Mouse (Mus musculus): ENCODE measurements around the gene Fzd10. TPM values are rescaled to one million over a fixed set of nuclear protein-coding genes. Genes with fewer than 3 reads are reported as not detected.

Gene Fzd10
- total RNA-seq, 4 experiments from 2014 or later = 0.47 to 0.86 (median 0.67) TPM

GRCm38 (mm10) chr5:128601036-128602019 is 684 bp downstream of the Fzd10 start:
- DNase-seq (ENCODE audit: low spot score in 2 of 2) = no peak

GRCm38 (mm10) chr5:128603693-128604092 is 3.0 kb downstream of the Fzd10 start:
- DNase-seq (ENCODE audit: low spot score in 2 of 2) = no peak

- DNase-seq (ENCODE audit: low spot score in 2 of 2) = no peak
Observed at GRCm38 (mm10) chr5:128606596-128606995, 6.0 kb downstream of the Fzd10 start.

DNA sequence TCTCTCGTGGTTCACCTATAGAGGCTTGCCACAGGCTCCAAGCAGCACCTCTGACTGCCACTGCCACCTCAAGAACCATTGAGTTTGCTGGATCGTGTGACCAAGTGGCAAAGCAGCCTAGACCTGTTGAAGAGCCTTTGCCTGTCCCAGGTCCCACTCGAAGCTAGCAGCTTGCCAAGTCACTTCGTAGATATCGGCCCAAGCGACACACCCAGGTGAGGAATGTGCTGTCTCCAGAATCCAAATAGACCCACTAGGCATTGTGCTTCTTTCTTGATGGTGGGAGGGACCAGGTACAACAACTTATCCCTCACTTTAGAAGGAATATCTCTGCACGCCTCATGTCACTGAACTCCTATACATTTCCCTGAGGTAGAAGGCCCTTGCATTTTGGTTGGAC is 8.4 kb downstream of the Fzd10 start:
- no peak for DNase-seq (ENCODE audit: low spot score in 2 of 2)

GRCm38 (mm10) chr5:128617621-128618020 is 17.0 kb downstream of the Fzd10 start:
- no peak for DNase-seq (ENCODE audit: low spot score in 2 of 2)

DNA sequence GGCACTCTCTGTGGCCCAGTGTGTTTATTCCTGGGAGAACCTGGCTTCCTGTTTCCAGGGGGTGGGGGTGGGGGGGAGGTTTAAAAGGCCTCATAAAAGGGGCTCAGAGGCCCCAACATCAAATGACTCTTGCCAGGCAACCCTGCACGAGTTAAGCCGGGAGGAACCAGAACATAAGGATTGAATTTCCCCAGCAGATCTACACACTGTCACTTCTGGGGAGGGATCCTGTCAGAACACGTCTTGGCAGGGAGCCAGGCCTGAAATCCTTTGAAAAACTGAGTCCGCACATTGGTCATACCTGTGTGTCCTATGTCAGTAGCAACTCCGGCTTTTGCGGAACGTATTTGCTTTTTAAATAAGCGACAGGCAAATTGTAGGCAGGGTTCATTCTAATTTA is 19.3 kb downstream of the Fzd10 start:
- DNase-seq (ENCODE audit: low spot score in 2 of 2) = no peak

DNA sequence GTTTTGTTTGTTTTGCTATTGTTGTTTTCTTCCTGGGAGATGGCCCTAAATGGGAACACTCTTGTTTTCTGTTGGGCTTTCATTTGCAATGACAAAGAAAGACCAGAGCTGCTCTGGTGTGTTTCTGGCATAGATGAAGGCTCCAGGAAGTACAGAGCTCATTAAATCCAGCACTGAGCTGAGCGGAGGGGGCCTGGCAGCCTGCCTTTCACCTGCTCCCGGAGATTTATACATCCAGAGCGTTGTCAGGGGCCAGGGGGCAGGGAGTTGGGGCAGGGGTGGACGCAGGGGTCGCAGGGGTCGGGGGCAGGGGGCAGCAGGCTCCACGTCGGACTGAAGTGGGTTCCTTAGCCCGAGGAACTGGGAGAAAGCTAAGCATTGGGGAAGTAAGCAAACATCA is 19.8 kb downstream of the Fzd10 start:
- no peak for DNase-seq (ENCODE audit: low spot score in 2 of 2)

- DNase-seq (ENCODE audit: low spot score in 2 of 2) = no peak
Observed at GRCm38 (mm10) chr5:128627763-128628162, 27.1 kb downstream of the Fzd10 start.

DNA sequence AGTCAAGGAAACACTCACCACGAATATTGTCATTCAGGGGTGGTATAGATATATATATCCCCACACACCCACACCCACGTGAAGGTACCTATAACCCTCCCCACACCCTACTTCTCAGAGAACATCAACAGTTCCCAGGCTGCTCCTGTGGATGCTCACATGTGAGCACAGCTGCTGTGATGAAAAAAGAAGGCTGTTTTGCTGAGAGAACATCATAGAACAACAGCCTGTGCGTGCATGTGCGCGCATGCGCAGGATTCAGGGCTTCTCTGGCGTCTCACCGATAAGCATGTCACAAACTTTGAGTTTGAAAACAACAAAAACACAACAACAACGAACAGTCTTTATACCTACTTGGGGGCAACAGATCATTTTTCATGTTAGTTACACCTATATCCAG is 36.0 kb downstream of the Fzd10 start:
- DNase-seq (ENCODE audit: low spot score in 2 of 2) = no peak

DNA sequence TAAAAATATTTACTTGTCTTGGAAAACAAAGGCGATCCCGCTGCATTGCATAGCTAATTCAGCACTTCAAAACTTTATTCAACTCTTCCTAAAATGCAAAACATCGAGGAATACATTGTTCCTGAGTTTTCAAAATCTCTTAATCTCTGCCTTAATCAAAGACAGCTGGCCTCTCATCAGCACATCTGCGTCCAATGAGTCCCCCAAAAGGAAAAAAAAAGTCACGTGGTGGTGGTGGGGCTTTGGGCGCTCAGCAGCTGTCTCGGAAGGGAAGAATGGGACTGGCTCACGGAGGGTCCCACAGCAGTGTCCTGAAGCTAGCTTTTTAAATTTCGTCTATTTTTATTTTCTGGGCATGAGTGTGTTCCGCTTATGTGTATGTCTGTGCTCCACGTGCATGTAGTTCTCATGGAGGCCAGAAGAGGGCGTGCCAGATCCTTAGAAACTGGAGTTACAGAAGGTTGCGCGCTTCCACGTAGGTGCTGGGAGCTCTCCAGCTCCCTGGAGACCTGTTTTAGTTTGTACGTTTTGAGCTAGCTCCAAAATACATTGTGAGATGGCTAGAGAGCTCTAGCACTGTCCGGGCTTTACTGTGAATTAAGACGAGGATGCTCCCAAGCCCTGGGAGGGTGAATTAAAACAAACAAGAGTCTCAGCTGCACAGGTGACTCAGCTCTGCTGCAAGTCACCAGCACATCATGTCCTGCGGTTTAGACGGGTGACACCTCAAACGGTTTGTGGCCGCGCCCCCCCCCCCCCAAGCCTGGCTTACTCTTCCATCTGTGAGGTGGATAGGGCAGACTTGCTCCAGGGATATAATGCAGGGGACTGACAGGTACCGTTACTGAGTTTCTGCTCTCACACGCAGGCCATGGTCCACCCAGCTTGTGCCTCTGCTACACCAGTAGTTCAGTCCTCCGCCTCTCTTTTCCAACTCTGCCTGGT is 36.7 kb downstream of the Fzd10 start:
- no peak for DNase-seq (ENCODE audit: low spot score in 2 of 2)

DNA sequence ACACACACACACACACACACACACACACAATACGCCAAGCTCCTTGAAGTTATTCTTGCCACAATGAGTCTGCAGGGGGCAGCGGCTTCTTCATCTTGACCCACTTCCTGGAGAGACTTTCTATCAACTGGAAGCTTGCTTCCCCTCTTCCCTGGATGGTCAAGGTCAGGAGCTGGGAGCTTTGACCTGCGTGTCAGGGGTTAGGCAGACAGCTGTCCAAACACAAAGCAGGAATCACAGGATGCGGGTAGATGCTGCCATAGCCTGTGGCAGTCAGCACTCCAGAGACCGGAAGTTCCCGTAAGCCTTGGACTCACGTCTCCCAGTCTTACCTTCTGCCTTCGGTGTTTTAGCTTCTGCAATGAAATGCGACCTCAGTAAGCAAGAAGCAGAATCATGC is 38.1 kb downstream of the Fzd10 start:
- DNase-seq (ENCODE audit: low spot score in 2 of 2) = no peak

DNA sequence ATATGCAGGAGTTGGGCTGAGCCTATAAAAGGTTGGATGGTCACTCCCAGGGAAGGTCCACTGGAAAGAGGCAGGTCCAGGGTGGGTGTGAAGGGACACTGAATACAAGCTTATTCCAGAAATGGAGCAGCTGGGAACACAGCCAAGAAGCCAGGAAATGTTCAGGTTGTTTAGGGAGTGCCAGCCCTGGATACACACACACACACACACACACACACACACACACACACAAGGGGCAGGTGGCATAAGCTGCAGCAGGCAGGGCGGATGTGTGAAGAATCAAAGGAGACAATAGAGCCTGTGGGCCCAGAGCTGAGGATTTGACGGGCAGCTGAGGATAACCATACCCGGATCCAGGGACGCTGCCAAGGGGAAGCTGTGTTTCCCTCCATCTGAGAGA is 42.4 kb downstream of the Fzd10 start:
- no peak for DNase-seq (ENCODE audit: low spot score in 2 of 2)

- DNase-seq (ENCODE audit: low spot score in 2 of 2) = no peak
Observed at GRCm38 (mm10) chr5:128645720-128646119, 45.1 kb downstream of the Fzd10 start.

- no peak for DNase-seq (ENCODE audit: low spot score in 2 of 2)
Observed at GRCm38 (mm10) chr5:128646286-128646685, 45.6 kb downstream of the Fzd10 start.

DNA sequence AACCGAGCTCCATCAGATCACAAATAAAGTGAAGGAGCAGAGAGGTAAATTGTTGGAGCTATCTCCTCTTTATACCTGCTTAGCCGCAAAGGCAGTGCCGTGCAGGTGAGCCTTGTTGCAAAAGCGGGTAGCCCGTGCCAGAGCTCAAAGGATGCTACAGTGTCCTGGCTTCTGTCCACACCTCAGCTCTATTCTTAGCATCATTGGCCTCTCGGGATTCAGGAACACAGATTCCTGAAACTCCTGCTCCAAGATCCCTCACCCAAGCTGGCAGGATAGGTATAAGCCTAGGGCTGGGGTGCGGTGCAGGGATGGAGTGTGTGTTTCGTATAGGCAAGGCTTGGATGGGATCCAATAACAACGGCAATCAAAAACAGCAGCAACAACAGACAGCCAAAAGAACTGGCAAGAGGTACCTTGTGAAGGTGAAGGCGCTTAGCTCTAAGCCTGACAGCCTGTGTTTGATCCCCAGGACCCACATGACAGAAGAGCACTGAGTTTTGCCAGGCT is 46.6 kb downstream of the Fzd10 start:
- no peak for DNase-seq (ENCODE audit: low spot score in 2 of 2)

DNA sequence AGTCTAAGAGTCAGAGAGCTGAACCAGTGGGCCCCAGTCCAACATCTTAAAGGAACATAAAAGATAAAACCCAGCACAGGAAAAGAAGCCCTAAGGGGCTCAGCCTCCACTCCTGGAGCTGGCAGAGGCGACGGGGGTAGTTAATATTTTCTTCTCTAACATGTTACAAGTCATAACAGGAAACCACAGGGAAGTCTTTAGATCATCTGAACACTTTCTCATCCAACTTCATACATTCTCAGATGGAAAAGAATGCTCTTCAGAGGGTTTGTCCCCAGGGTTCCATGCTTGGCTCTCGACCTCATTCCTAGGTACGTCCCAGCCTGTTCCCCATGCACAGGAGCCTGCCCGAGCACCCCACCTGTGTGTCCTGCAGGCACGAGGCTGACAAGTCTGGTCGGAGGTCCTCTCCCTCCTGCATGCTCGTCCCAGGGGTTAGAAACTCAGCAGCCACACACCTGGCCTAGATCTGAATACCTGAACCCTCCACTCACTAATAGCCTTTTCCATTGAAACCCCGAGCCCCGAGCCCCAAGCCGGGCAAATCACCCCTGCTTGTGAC is 48.8 kb downstream of the Fzd10 start:
- DNase-seq (ENCODE audit: low spot score in 2 of 2) = no peak

Other genes with a start within 250 kb of the Fzd10 start
- 10 to 100 TPM; 20.3 to 21.2 (median 20.8) TPM for gene Tmem132d, start 167.8 kb upstream of the Fzd10 start, total RNA-seq (2022)
- gene Piwil1, start 101.7 kb downstream of the Fzd10 start, total RNA-seq (2022) = not detected

Data from layer of hippocampus, adult 8-10 months (tissue).